Mouse (Mus musculus) neural tube, embryonic 14.5 days (tissue): ENCODE data around the gene Gse1. TPM values are rescaled to one million over a fixed set of nuclear protein-coding genes. Genes with fewer than 3 reads are reported as not detected.
A peak's percentile ranks its signal among the peaks of the same experiment; 100 is the strongest.

Experiments used
- ATAC-seq: fragments of 200-750 bp; cut with Nextera tagmentation; 2 replicates; pipeline ENCODE4 v1.8.0; 2017; ENCODE audit warnings: low read depth, mild to moderate bottlenecking, moderate TSS enrichment, moderate library complexity
- H3K27ac ChIP-seq: fragments of 300-500 bp; sonication (generic); 2 replicates; pipeline ENCODE4 v1.5.1; 2014; ENCODE audit warnings: low read depth, mild to moderate bottlenecking, control low read depth, low read length, moderate library complexity, mixed read lengths
- H3K27me3 ChIP-seq: fragments of 300-500 bp; sonication (generic); 2 replicates; pipeline ENCODE4 v1.6.1; 2014; ENCODE audit warnings: low read length; ENCODE audit not compliant: control insufficient read depth, insufficient read depth
- H3K36me3 ChIP-seq: fragments of 300-500 bp; sonication (generic); 2 replicates; pipeline ENCODE4 v1.6.1; 2014; ENCODE audit warnings: low read length, mixed read lengths; ENCODE audit not compliant: control insufficient read depth, insufficient read depth
- H3K4me1 ChIP-seq: fragments of 300-500 bp; sonication (generic); 2 replicates; pipeline ENCODE4 v1.6.1; 2014; ENCODE audit warnings: low read length; ENCODE audit not compliant: control insufficient read depth, insufficient read depth
- H3K4me2 ChIP-seq: fragments of 300-500 bp; sonication (generic); 2 replicates; pipeline ENCODE4 v1.6.1; 2014; ENCODE audit warnings: mild to moderate bottlenecking, low read depth, low read length, control low read depth
- H3K4me3 ChIP-seq: fragments of 300-500 bp; sonication (generic); 2 replicates; pipeline ENCODE4 v1.5.1; 2014; ENCODE audit warnings: low read depth, low read length, control low read depth, mixed read lengths
- H3K9ac ChIP-seq: fragments of 300-500 bp; sonication (generic); replicated peaks from 2 replicates; pipeline ENCODE4 v1.6.1; 2014; ENCODE audit warnings: low read depth, mild to moderate bottlenecking, control low read depth, low read length, mixed read lengths
- H3K9me3 ChIP-seq: fragments of 300-500 bp; sonication (generic); 2 replicates; pipeline ENCODE4 v1.6.1; 2016; ENCODE audit warnings: low read length; ENCODE audit not compliant: control insufficient read depth
- WGBS: fragments of 180-500 bp; shearing (Covaris S2); extraction: QIAGEN DNeasy Blood & Tissue Kit; methylation state at CpG from one replicate; pipeline ENCODE4 v1.1.7; 2014; 5-methylcytosine and 5-hydroxymethylcytosine counted together
- polyA plus RNA-seq: library from polyadenylated mRNA; unstranded; fragments of >200 nt; fragmentation: Nextera tagmentation; extraction: Ambion mirVana; gene quantifications from 2 replicates; pipeline ENCODE4 v1.2.1, GENCODE M21; 2014

Gse1 gene
- polyA plus RNA-seq, 1 experiment from 2014 or later: 23.3 TPM

DNA sequence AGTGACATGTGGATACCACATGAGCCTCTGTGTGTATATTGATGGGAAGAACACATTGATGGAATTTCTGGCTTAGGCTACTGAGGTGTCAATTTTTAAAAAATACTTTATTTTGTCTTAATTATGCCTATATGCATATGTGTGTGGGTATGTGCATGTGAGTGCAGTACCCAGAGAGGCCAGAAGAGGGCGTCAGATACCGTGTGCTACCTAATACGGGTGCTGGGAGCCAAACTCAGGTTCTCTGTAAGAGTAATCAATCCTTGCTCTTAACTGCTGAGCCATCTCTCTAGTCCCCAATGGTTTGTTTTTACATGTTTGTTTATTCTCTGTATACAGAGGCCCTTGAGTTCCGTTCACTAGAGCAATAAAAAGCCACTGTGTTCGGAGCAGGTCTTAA, 19.4 kb downstream of the Gse1 start:
- Histone ChIP-seq H3K4me3 (no peak overlapping the region), H3K9ac (no peak overlapping the region), H3K27ac (no peak overlapping the region), H3K4me2 (no peak overlapping the region), H3K27me3 (no peaks in the 10 kb centered on the region), H3K9me3 (no peaks in the 10 kb centered on the region), H3K36me3 (no peaks in the 10 kb centered on the region), H3K4me1 (peaks cover 10% of the 10 kb centered on the region)
- no peak for ATAC-seq
- 83% methylated on average over 5 of the region's 5 CpGs for WGBS

DNA sequence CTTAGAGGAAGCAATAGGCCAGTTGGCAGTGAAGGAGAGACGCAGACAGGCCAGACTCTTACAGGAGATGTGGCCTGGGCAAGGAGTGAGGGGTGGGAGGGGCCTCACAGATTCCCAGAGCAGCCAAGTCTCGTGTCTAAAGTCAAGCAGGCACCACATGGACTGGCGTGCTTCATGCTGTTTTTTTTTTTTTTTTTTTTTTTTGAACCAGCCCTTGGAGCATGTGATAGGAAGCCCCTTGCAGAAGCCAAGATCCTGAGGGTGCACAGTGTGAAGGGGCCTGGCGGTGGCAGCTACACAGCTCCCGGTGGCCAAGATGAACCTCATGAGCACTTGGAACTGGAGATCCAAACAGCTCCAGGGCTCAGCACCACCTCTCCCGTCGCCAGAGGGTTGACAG, 19.8 kb downstream of the Gse1 start:
- H3K4me2 ChIP-seq: no peak overlapping the region
- no peaks in the 10 kb centered on the region for H3K27me3 ChIP-seq

DNA sequence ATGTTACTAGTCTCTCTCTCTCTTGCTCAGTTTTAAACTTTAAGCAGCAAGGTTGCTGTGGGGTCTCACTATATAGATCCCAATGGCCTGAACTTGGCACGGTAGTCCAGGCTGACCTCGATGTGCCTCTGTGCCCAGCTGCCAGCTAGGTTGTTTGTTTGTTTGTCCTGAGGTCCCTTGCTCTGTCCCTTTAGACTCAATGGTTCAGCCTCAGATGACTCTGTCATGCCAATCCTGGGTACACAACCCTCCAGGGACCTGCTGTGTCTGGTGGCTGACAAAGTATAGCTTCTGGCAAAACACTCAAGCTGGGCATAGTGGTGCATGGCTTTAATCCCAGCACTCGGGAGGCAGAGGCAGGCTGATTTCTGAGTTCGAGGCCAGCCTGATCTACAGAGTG, 20.2 kb downstream of the Gse1 start:
- H3K9me3 ChIP-seq: no peaks in the 10 kb centered on the region
- H3K27me3 ChIP-seq: no peaks in the 10 kb centered on the region
- no peak overlapping the region for H3K4me3 ChIP-seq
- no peaks in the 10 kb centered on the region for H3K36me3 ChIP-seq
- WGBS: 90% methylated on average over 4 of the region's 4 CpGs
- H3K27ac ChIP-seq: no peak overlapping the region
- ATAC-seq: no peak
- no peak overlapping the region for H3K4me2 ChIP-seq
- H3K9ac ChIP-seq: no peak overlapping the region
- H3K4me1 ChIP-seq: peaks cover 10% of the 10 kb centered on the region

More for the DNA sequence above, 19.8 kb downstream of the Gse1 start:
- WGBS: 86% methylated on average over 7 of the region's 7 CpGs
- Histone ChIP-seq H3K4me3 (no peak overlapping the region), H3K9me3 (no peaks in the 10 kb centered on the region), H3K36me3 (no peaks in the 10 kb centered on the region), H3K9ac (no peak overlapping the region), H3K4me1 (peaks cover 10% of the 10 kb centered on the region), H3K27ac (no peak overlapping the region)
- ATAC-seq: no peak

GRCm38 (mm10) chr8:120249800-120250336, 21.6 kb downstream of the Gse1 start:
- Histone ChIP-seq H3K9me3 (no peaks in the 10 kb centered on the region), H3K27ac (no peak overlapping the region), H3K36me3 (no peaks in the 10 kb centered on the region), H3K9ac (no peak overlapping the region), H3K4me1 (peaks cover 10% of the 10 kb centered on the region), H3K4me3 (no peak overlapping the region), H3K4me2 (no peak overlapping the region), H3K27me3 (no peaks in the 10 kb centered on the region)
- 84% methylated on average over 9 of the region's 9 CpGs for WGBS
- no peak for ATAC-seq

DNA sequence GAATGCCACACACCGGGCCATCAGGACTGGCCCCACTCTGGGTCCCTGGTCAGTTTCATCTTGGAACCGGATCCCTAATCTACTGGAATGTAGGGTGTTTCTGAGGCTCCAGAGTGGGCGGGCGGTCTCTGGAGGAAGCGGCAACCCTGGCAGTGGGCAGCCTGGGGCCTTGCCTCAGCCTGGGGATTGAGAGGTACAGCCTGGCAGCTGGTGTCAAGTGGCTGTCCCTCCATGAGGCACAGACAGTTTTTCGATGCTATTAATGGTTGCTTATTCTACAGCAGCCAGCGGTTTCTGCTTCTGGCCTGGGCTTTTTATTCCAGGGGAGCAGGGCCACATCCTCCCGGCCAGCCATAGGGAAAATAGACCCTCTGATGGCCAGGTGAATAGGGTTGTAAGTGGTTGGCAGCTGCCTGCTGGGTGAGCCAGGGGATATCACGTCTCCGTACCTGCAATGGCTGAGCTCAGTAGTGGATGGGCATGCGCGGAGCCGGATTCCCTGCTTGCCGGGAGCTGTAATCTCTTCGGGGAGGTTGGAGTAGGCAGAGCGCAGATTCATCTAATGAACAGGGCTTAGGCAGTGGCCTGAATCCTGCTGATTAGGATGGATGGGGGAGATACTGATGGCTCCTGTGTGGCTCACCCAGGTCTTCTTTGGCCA, 22.6 kb downstream of the Gse1 start:
- no peaks in the 10 kb centered on the region for H3K9me3 ChIP-seq
- no peaks in the 10 kb centered on the region for H3K36me3 ChIP-seq
- no peak overlapping the region for H3K9ac ChIP-seq
- H3K4me3 ChIP-seq: no peak overlapping the region
- 57% methylated on average over 16 of the region's 16 CpGs for WGBS
- H3K27ac ChIP-seq: peak overlapping the region; percentile 67; the same call in 1 of the 2 replicates
- H3K4me2 ChIP-seq: no peak overlapping the region
- H3K4me1 ChIP-seq: peaks cover 10% of the 10 kb centered on the region
- no peaks in the 10 kb centered on the region for H3K27me3 ChIP-seq
- ATAC-seq: peak; percentile 69

- Histone ChIP-seq H3K36me3 (no peaks in the 10 kb centered on the region), H3K9me3 (no peaks in the 10 kb centered on the region), H3K4me2 (no peak overlapping the region), H3K9ac (no peak overlapping the region), H3K27ac (peak overlapping the region; percentile 67; the same call in 1 of the 2 replicates), H3K4me3 (no peak overlapping the region), H3K4me1 (peaks cover 10% of the 10 kb centered on the region), H3K27me3 (no peaks in the 10 kb centered on the region)
- 55% methylated on average over 9 of the region's 9 CpGs for WGBS
- no peak for ATAC-seq
Observed at GRCm38 (mm10) chr8:120251411-120252035, 23.3 kb downstream of the Gse1 start.

DNA sequence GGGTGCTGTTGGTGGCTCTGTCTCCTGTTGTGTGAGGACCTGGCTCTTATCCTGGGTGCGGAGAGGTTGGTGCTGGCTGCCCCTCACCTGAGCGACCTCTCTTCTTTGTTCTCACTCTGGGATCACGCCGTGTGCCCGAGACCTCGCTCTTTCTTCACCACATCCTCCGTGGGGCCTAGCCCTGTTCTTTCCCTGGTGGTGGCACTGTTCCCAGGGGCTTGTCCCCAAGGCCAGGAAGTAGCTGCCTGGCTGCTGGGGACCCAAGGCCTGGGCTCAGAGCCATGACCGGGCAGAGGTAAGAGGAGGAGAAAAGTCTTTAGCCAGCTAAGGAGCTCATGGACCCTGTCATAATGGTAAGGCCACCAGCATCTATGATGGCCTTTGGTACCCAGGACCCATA, 25.4 kb downstream of the Gse1 start:
- Histone ChIP-seq H3K4me2 (no peak overlapping the region), H3K4me1 (peaks cover 10% of the 10 kb centered on the region), H3K4me3 (no peak overlapping the region), H3K27ac (no peak overlapping the region), H3K27me3 (no peaks in the 10 kb centered on the region), H3K9ac (no peak overlapping the region), H3K36me3 (no peaks in the 10 kb centered on the region), H3K9me3 (no peaks in the 10 kb centered on the region)
- no peak for ATAC-seq
- WGBS: 91% methylated on average over 8 of the region's 8 CpGs

GRCm38 (mm10) chr8:120255406-120255987, 27.2 kb downstream of the Gse1 start:
- Histone ChIP-seq H3K9ac (no peak overlapping the region), H3K4me2 (no peak overlapping the region), H3K9me3 (no peaks in the 10 kb centered on the region), H3K27me3 (no peaks in the 10 kb centered on the region), H3K36me3 (no peaks in the 10 kb centered on the region), H3K27ac (no peak overlapping the region), H3K4me1 (peaks cover 12% of the 10 kb centered on the region), H3K4me3 (no peak overlapping the region)
- ATAC-seq: no peak
- 92% methylated on average over 6 of the region's 6 CpGs for WGBS

DNA sequence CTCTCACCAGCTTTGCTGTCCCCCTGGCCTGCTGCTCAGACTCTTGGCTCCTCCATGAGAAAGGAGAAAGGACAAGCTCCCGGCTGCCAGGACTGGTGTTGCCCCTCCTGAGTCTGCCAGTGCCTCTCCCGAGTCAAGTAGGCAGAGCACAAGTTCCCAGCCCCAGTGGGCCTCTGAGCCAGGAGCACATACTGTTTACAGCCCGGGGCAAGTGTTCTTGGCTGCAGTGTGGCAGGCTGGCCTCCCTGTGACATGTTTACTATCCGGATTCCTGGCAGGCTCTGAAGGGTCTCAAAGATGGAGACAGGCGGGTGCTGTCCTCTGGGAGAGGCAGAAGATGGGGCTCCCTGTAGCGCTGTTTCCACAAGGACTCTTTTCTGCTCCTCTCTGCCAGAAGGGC, 28.7 kb downstream of the Gse1 start:
- no peak overlapping the region for H3K4me3 ChIP-seq
- no peaks in the 10 kb centered on the region for H3K9me3 ChIP-seq
- 0 out of 2 replicates have a peak, but pooled peaks have one; percentile 38 for ATAC-seq
- peaks cover 16% of the 10 kb centered on the region; the same call in 1 of the 2 replicates for H3K4me1 ChIP-seq
- H3K4me2 ChIP-seq: no peak overlapping the region
- H3K9ac ChIP-seq: no peak overlapping the region
- 27% methylated on average over 6 of the region's 6 CpGs for WGBS
- H3K27me3 ChIP-seq: no peaks in the 10 kb centered on the region
- H3K27ac ChIP-seq: peak overlapping the region; percentile 28; the same call in 1 of the 2 replicates
- H3K36me3 ChIP-seq: no peaks in the 10 kb centered on the region
